Mouse (Mus musculus) E14TG2a.4 (cell line): ENCODE data around the gene Rab29.

ENCODE experiments used
- CTCF ChIP-seq: conservative IDR thresholded peaks from 2 replicates; pipeline ENCODE4 v1.5.1; 2014; ENCODE audit warnings: low read length
- NANOG ChIP-seq: IDR thresholded peaks from 2 replicates; pipeline ENCODE4 v1.6.1; 2014; ENCODE audit warnings: borderline replicate concordance, low read length, mixed read lengths

DNA sequence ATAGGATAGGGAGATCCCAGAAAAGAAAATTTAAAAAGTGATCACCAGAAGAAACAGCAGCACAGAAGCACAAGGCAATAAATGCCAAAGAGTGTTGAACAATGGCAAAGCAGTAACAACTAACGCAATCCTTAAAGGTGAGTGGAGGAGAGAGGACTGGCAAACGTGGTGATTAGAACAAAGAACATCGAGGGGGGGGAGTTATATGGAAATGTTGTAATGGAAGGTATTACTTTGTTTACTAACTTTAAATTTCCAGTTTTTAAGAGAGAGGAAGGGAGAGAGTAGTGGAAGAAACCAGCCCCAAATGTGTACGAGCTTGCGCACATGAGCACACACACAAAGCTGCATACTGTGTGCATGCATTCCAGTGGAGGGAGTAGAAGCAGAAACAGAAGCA is 1.4 kb upstream of the Rab29 start:
- no peak for TF ChIP-seq CTCF
- no peak for TF ChIP-seq NANOG
